Mouse (Mus musculus) embryo, embryonic 10.5 days (tissue): ENCODE data around the gene Tmod4.

Experiments
- DNase-seq: peaks from one replicate; pipeline ENCODE4 v3.0.0-alpha.2; 2015; ENCODE audit warnings: low spot score

The Tmod4 gene

DNA sequence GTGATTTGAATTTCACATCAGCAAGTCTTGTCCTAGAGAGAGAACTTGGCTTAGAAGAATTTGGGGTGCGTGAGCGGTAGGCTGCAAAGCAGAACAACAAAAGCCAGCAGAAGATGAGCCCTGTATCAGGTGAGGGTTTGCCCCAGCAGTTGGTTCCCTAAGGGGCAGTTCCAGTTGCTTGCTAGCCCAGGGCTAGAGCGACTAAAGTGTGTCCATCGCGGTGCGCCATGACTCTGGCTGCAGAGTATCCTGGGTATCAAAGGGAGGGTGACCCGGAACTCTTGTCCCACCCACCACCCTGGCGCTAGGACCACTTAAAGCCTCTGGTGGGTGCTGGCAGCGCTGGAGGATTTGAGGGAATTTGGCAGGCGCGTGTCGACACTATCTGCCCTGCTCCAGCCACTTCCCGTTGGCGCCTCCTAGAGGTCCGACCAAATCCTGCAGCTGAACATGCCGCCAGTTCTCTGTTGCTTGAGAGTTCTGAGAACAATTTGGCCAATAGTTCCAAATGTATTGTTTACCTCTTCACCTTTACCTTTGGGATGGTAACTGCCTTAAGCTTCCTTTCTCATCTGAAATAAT, 49.8 kb downstream of the Tmod4 start:
- DNase-seq: peak; percentile 88

GRCm38 (mm10) chr3:95176500-95176899, 52.2 kb downstream of the Tmod4 start:
- DNase-seq: no peak

- DNase-seq: no peak
Observed at GRCm38 (mm10) chr3:95177583-95177982, 53.3 kb downstream of the Tmod4 start.
